ENCODE assay signal across 30 mouse cellular contexts in genomic region chr12:85967812-85968211, GRCm38 (mm10).
"Had no signal": no experiment of that assay in that cellular context is flagged by ENCODE, and none has a peak within 500 bp of the region (broad histone marks: within the 10 kb centered on the region; RNA-seq: fewer than 3 reads in every experiment).

No protein-coding gene starts in this region.

- H3K4me3 ChIP-seq: limb, embryonic 10.5 days; limb, embryonic 12.5 days; limb, embryonic 13.5 days; limb, embryonic 15.5 days; liver, embryonic 12.5 days; liver, embryonic 13.5 days; liver, embryonic 15.5 days; lung, embryonic 15.5 days; megakaryocyte, embryonic 14.5 days; midbrain, embryonic 10.5 days; midbrain, embryonic 12.5 days; midbrain, embryonic 13.5 days; midbrain, embryonic 15.5 days; myocyte had no signal

- H3K4me1 ChIP-seq: midbrain, embryonic 12.5 days; midbrain, embryonic 13.5 days; midbrain, embryonic 15.5 days had no signal

- DNase-seq: liver; liver, embryonic 13.5 days; liver, postnatal 0 days; lung, adult 18-20 months; lung, adult 2 months; lung, embryonic 14.5 days; lung, postnatal 10 days; lung, postnatal 14 days; lung, postnatal 36 days; lung, postnatal 4 days; midbrain, embryonic 14.5 days had no signal

- ATAC-seq: liver, embryonic 12.5 days; liver, postnatal 0 days; lung, postnatal 0 days; midbrain, embryonic 13.5 days; midbrain, embryonic 15.5 days; midbrain, embryonic 16.5 days had no signal

- H3K9ac ChIP-seq: limb, embryonic 12.5 days; limb, embryonic 13.5 days; limb, embryonic 15.5 days; liver, embryonic 12.5 days; liver, embryonic 13.5 days; liver, embryonic 14.5 days; liver, embryonic 15.5 days; liver, postnatal 0 days; lung, embryonic 14.5 days; lung, embryonic 15.5 days; midbrain, embryonic 12.5 days; midbrain, embryonic 13.5 days; midbrain, embryonic 15.5 days had no signal

- H3K4me2 ChIP-seq: limb, embryonic 12.5 days; limb, embryonic 13.5 days; limb, embryonic 15.5 days; liver, embryonic 11.5 days; liver, embryonic 12.5 days; liver, embryonic 13.5 days; liver, embryonic 15.5 days; lung, embryonic 14.5 days; lung, embryonic 15.5 days; midbrain, embryonic 11.5 days; midbrain, embryonic 12.5 days; midbrain, embryonic 13.5 days; midbrain, embryonic 15.5 days had no signal

- H3K36me3 ChIP-seq: limb, embryonic 12.5 days; limb, embryonic 15.5 days; liver, embryonic 15.5 days; lung, embryonic 15.5 days; midbrain, embryonic 15.5 days had no signal

- H3K9me3 ChIP-seq: limb, embryonic 10.5 days; limb, embryonic 12.5 days; limb, embryonic 13.5 days; limb, embryonic 15.5 days; liver, embryonic 12.5 days; liver, embryonic 13.5 days; liver, embryonic 15.5 days; lung, embryonic 15.5 days; megakaryocyte, embryonic 14.5 days; midbrain, embryonic 10.5 days; midbrain, embryonic 12.5 days; midbrain, embryonic 13.5 days; midbrain, embryonic 15.5 days had no signal

- H3K27me3 ChIP-seq: limb, embryonic 12.5 days; limb, embryonic 13.5 days; limb, embryonic 15.5 days; liver, embryonic 12.5 days; liver, embryonic 13.5 days; liver, embryonic 15.5 days; lung, embryonic 15.5 days; megakaryocyte, embryonic 14.5 days; midbrain, embryonic 12.5 days; midbrain, embryonic 13.5 days; midbrain, embryonic 15.5 days had no signal

- H3K27ac ChIP-seq: limb, embryonic 10.5 days; limb, embryonic 12.5 days; limb, embryonic 13.5 days; limb, embryonic 15.5 days; liver, embryonic 12.5 days; liver, embryonic 13.5 days; liver, embryonic 14.5 days; liver, embryonic 15.5 days; lung, embryonic 15.5 days; macrophage; midbrain, embryonic 10.5 days; midbrain, embryonic 12.5 days; midbrain, embryonic 13.5 days; midbrain, embryonic 15.5 days had no signal
